Mouse (Mus musculus): ENCODE results near the gene Jph3. TPM values are rescaled to one million over a fixed set of nuclear protein-coding genes. Genes with fewer than 3 reads are reported as not detected.

The Jph3 gene
- polyA plus RNA-seq, 1 experiment from 2014 or later = 1.3 TPM

DNA sequence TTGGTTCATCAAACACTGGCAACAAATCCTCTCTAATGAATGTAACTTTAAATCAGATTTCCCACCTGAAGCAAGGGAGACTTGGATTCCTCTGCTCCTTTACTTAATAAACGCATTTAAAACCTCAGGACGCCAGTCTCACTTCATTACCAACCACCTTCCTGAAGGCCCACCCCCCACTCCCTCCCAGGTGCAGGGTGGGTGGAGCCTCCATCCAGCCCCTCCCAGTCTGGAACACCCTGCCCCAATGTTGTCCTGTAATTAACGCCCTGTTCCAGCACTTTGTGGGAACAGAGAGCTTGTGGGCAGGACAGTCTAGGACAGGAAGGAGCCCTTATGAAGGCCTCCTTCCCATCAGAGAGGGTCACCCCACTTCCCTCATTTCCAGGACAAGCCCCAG lies 64.7 kb downstream of the Jph3 start:
- Histone ChIP-seq H3K4me1 (no peaks in the 10 kb centered on the region), H3K9me3 (replicated peaks) (no peaks in the 10 kb centered on the region), H3K4me3 (replicated peaks) (no peak overlapping the region), H3K27ac (no peak overlapping the region), H3K36me3 (peaks cover 48% of the 10 kb centered on the region), H3K9ac (no peak overlapping the region), H3K4me2 (no peak overlapping the region), H3K27me3 (no peaks in the 10 kb centered on the region)
- 49% methylated on average over 3 of the region's 3 CpGs for WGBS
- no peak for ATAC-seq (replicated peaks; ENCODE audit: low FRiP score)

DNA sequence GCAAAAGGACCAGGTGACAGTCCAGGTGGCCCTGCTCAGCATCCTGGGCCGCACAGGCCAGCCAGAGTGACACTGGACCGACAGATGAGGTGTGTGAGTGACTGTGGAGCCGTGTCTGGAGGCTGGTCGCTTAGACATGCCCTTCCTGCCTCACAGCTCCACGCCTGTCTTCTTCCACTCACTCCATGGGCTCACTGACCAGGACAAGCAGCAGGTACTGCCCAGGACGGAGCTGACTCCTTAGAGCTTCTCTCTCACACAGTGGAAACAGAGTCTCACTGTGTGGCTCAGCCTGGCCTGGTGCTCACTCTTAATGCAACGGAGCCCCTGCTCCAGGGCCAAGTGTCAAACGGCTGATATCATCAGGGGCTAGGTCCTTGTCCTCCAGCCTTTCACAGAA lies 66.0 kb downstream of the Jph3 start:
- H3K9me3 ChIP-seq (replicated peaks) = no peaks in the 10 kb centered on the region
- ATAC-seq (replicated peaks; ENCODE audit: low FRiP score) = no peak
- no peaks in the 10 kb centered on the region for H3K4me1 ChIP-seq
- H3K27ac ChIP-seq = no peak overlapping the region
- WGBS = 92% methylated on average over 8 of the region's 8 CpGs
- no peak overlapping the region for H3K4me3 ChIP-seq (replicated peaks)
- H3K27me3 ChIP-seq = no peaks in the 10 kb centered on the region
- H3K36me3 ChIP-seq = peaks cover 60% of the 10 kb centered on the region
- no peak overlapping the region for H3K4me2 ChIP-seq
- no peak overlapping the region for H3K9ac ChIP-seq

DNA sequence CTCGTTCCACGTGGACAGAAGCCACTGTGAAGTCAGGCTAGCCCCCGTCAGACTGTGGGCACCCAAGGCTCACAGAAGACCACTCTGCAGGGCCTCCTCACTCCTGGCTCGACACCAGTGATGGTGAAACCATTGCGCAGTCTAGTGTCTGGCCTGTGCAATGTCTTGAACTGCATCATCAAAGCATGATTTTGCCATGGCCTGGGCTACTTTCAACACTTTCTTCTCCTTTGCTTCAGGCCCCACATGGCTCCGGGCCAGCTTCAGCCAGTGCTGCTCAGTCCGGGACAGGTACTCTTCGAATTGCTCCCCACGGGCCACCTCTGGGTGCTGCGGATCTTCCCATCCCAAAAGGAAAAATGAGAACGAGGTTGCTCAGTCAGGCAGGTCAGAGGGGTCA lies 67.0 kb downstream of the Jph3 start:
- H3K27me3 ChIP-seq = no peaks in the 10 kb centered on the region
- H3K9me3 ChIP-seq (replicated peaks) = no peaks in the 10 kb centered on the region
- H3K36me3 ChIP-seq = peaks cover 70% of the 10 kb centered on the region
- 87% methylated on average over 11 of the region's 11 CpGs for WGBS
- no peaks in the 10 kb centered on the region for H3K4me1 ChIP-seq
- no peak overlapping the region for H3K4me2 ChIP-seq
- no peak overlapping the region for H3K9ac ChIP-seq
- no peak overlapping the region for H3K27ac ChIP-seq
- no peak for ATAC-seq (replicated peaks; ENCODE audit: low FRiP score)
- no peak overlapping the region for H3K4me3 ChIP-seq (replicated peaks)

DNA sequence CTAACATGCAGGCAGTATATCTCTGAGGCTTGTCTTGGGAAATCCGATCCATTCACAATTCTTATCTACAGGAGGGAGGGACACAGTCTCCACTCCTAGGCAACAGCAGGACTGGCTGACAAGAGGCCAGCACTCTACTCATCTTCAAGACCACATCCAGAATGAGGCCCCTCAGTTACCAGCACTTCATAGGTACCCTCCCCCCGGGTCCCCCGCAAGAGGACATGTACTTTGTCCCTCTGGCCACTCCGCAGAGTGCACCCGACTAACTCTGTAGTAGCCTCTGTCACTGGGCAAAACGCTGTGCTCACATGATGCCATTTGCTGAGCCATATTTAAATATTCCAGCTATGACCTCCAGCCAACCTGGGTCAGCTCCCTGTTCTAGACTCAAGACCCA lies 69.0 kb downstream of the Jph3 start:
- H3K4me2 ChIP-seq = no peak overlapping the region
- H3K4me3 ChIP-seq (replicated peaks) = no peak overlapping the region
- 86% methylated on average over 6 of the region's 6 CpGs for WGBS
- H3K9me3 ChIP-seq (replicated peaks) = no peaks in the 10 kb centered on the region
- H3K4me1 ChIP-seq = no peaks in the 10 kb centered on the region
- peaks cover 83% of the 10 kb centered on the region for H3K36me3 ChIP-seq
- H3K27ac ChIP-seq = no peak overlapping the region
- no peak for ATAC-seq (replicated peaks; ENCODE audit: low FRiP score)
- no peak overlapping the region for H3K9ac ChIP-seq
- H3K27me3 ChIP-seq = no peaks in the 10 kb centered on the region

- Histone ChIP-seq H3K9ac (no peak overlapping the region), H3K36me3 (peaks cover 76% of the 10 kb centered on the region), H3K4me2 (no peak overlapping the region), H3K9me3 (replicated peaks) (no peaks in the 10 kb centered on the region), H3K27ac (no peak overlapping the region), H3K27me3 (no peaks in the 10 kb centered on the region), H3K4me3 (replicated peaks) (no peak overlapping the region), H3K4me1 (no peaks in the 10 kb centered on the region)
- ATAC-seq (replicated peaks; ENCODE audit: low FRiP score) = no peak
- 96% methylated on average over 5 of the region's 5 CpGs for WGBS
Observed at GRCm38 (mm10) chr8:121804829-121805228, 75.4 kb downstream of the Jph3 start.

GRCm38 (mm10) chr8:121806126-121806525 lies 76.7 kb downstream of the Jph3 start:
- Histone ChIP-seq H3K4me3 (replicated peaks) (no peak overlapping the region), H3K4me1 (no peaks in the 10 kb centered on the region), H3K9ac (no peak overlapping the region), H3K27ac (no peak overlapping the region), H3K36me3 (peaks cover 76% of the 10 kb centered on the region), H3K9me3 (replicated peaks) (no peaks in the 10 kb centered on the region), H3K4me2 (no peak overlapping the region), H3K27me3 (no peaks in the 10 kb centered on the region)
- WGBS = 91% methylated on average over 13 of the region's 13 CpGs
- ATAC-seq (replicated peaks; ENCODE audit: low FRiP score) = no peak

- peaks cover 83% of the 10 kb centered on the region for H3K36me3 ChIP-seq
- no peaks in the 10 kb centered on the region for H3K27me3 ChIP-seq
- H3K9ac ChIP-seq = no peak overlapping the region
- no peaks in the 10 kb centered on the region for H3K9me3 ChIP-seq (replicated peaks)
- ATAC-seq (replicated peaks; ENCODE audit: low FRiP score) = no peak
- H3K4me3 ChIP-seq (replicated peaks) = no peak overlapping the region
- H3K27ac ChIP-seq = no peak overlapping the region
- no peaks in the 10 kb centered on the region for H3K4me1 ChIP-seq
- 82% methylated on average over 11 of the region's 11 CpGs for WGBS
- no peak overlapping the region for H3K4me2 ChIP-seq
Observed at GRCm38 (mm10) chr8:121808032-121808431, 78.6 kb downstream of the Jph3 start.

DNA sequence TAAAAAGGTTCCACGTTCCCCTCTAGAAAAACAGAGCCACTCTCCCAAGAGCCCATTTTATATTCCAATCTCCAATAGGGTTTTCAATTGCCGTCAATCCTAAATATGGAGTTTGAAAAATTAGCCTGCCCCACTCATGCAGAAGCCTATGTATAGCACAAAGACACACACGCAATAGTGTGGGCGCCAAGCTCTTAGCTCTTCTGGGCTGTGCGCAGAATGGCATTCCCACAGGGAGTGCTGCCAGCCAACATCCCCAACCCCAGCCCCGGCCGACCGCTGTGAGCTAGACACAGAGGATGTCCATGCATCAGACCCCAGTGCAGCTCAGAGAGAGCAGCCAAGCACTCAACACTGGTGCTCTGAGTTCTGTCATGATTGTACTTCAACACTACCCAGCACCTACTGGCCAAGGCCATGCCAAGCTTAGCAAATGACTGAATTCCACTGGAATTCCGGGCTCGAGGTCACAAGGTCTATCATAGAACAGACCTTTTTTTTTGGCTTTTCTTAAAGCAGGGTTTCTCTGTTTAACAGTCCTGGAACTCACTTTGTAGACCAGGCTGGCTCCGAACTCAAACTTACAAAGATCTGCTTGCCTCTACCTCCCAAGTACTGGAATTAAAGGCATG lies 80.2 kb downstream of the Jph3 start:
- H3K4me1 ChIP-seq = no peaks in the 10 kb centered on the region
- H3K9ac ChIP-seq = no peak overlapping the region
- H3K4me2 ChIP-seq = no peak overlapping the region
- H3K27ac ChIP-seq = no peak overlapping the region
- no peaks in the 10 kb centered on the region for H3K9me3 ChIP-seq (replicated peaks)
- H3K4me3 ChIP-seq (replicated peaks) = no peak overlapping the region
- peaks cover 83% of the 10 kb centered on the region for H3K36me3 ChIP-seq
- 91% methylated on average over 11 of the region's 11 CpGs for WGBS
- H3K27me3 ChIP-seq = no peaks in the 10 kb centered on the region
- no peak for ATAC-seq (replicated peaks; ENCODE audit: low FRiP score)

DNA sequence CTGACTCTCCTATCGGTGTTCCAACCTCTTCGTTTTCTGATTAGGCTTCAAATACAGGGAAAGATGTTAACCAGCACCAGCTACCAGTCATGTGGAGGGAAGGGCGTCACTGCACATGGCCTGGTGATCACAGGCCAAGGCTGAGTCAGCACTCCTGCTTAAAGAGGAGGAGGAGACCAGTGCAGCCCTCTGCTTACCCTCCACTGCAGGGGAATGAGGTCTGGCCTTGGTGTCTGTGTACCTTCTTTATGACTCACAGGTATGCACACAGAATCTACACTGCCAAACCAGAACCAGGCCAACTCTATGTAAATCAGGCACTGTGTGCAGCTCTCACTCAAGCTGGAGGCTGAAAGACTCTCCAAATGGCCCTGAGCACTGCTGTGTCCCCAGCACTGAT lies 82.1 kb downstream of the Jph3 start:
- no peak overlapping the region for H3K9ac ChIP-seq
- H3K4me2 ChIP-seq = no peak overlapping the region
- peaks cover 77% of the 10 kb centered on the region for H3K36me3 ChIP-seq
- ATAC-seq (replicated peaks; ENCODE audit: low FRiP score) = no peak
- no peaks in the 10 kb centered on the region for H3K4me1 ChIP-seq
- no peaks in the 10 kb centered on the region for H3K27me3 ChIP-seq
- H3K4me3 ChIP-seq (replicated peaks) = no peak overlapping the region
- H3K27ac ChIP-seq = no peak overlapping the region
- 91% methylated on average over 3 of the region's 3 CpGs for WGBS
- H3K9me3 ChIP-seq (replicated peaks) = no peaks in the 10 kb centered on the region

DNA sequence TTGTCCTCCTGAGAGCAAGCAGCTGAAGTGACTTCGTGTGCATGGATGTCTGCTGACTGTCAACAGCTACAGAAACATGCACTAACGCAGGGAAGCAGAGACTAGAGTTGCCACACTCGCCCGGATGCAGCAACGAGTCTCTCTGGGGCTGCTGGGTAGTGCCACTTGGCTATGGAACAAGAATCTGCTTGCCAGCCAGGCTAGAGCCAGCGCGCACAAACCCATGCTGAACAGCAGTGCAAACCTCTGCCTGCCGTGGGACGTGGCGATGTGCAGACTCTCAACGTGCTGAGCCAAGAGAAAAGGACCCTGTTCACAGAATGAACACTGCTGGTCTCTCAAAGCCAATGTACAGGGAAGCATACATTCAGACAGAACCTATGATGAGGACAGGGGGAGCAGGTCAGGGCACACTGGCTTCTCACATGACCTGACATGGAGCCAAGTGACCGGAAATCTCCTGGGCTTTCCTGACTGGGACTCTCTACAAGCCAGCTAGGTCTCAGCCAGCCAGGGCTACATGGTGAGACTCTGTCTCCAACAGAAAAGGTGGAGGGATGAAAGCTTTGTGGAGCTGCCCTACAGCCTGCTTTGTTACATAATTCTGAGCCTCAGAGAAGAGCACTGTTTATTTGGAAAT lies 82.6 kb downstream of the Jph3 start:
- WGBS = 95% methylated on average over 12 of the region's 12 CpGs
- no peak overlapping the region for H3K4me3 ChIP-seq (replicated peaks)
- no peaks in the 10 kb centered on the region for H3K9me3 ChIP-seq (replicated peaks)
- no peak overlapping the region for H3K4me2 ChIP-seq
- no peaks in the 10 kb centered on the region for H3K4me1 ChIP-seq
- H3K36me3 ChIP-seq = peaks cover 77% of the 10 kb centered on the region
- no peak overlapping the region for H3K27ac ChIP-seq
- no peaks in the 10 kb centered on the region for H3K27me3 ChIP-seq
- ATAC-seq (replicated peaks; ENCODE audit: low FRiP score) = no peak
- H3K9ac ChIP-seq = no peak overlapping the region

DNA sequence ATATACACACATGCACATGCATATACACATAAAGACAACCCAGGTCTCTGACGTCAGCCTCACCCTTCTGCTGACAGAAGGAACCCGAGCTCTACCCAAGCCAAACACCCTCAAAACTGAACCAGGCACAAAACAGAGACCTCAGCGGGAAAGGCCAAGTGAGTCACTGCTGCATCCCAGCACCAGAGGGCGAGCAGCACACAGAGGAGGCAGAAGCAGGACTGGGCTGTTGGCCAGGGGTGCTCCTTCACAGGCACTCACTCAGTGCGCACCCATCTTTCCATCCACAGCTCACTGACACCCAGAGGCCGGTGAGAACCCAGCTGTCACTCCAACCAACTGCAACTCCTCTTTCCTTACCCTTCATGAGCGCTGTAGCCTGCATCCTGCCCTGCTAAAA lies 88.8 kb downstream of the Jph3 start:
- 86% methylated on average over 7 of the region's 7 CpGs for WGBS
- ATAC-seq (replicated peaks; ENCODE audit: low FRiP score) = no peak
- Histone ChIP-seq H3K4me1 (no peaks in the 10 kb centered on the region), H3K36me3 (peaks cover 60% of the 10 kb centered on the region), H3K9ac (no peak overlapping the region), H3K9me3 (replicated peaks) (no peaks in the 10 kb centered on the region), H3K27ac (no peak overlapping the region), H3K4me3 (replicated peaks) (no peak overlapping the region), H3K27me3 (no peaks in the 10 kb centered on the region), H3K4me2 (no peak overlapping the region)

DNA sequence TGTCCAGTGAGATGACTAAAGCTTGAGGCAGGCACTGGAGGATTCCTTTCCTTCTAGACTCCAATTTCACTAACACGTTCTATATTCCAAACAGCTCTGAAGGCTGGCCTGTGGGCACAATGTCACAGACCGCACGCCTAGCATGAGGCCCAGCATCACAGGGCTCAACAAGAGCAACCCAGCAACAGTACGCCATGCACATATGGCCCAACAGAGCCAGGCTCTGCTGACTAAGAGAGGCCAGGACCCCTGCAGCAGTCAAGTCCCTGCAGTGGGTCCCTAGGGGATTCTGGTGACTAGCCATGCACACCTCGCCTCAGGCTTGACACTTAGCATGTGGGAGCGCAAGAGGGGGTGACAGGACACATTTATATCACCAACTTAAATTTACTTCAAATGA lies 91.4 kb downstream of the Jph3 start:
- no peak overlapping the region for H3K4me2 ChIP-seq
- no peak for ATAC-seq (replicated peaks; ENCODE audit: low FRiP score)
- 79% methylated on average over 6 of the region's 6 CpGs for WGBS
- peaks cover 35% of the 10 kb centered on the region for H3K36me3 ChIP-seq
- H3K4me1 ChIP-seq = no peaks in the 10 kb centered on the region
- H3K9me3 ChIP-seq (replicated peaks) = no peaks in the 10 kb centered on the region
- no peak overlapping the region for H3K27ac ChIP-seq
- no peak overlapping the region for H3K9ac ChIP-seq
- no peak overlapping the region for H3K4me3 ChIP-seq (replicated peaks)
- H3K27me3 ChIP-seq = no peaks in the 10 kb centered on the region

GRCm38 (mm10) chr8:121821320-121821719 lies 91.9 kb downstream of the Jph3 start:
- 84% methylated on average over 11 of the region's 11 CpGs for WGBS
- Histone ChIP-seq H3K27me3 (no peaks in the 10 kb centered on the region), H3K9ac (no peak overlapping the region), H3K36me3 (peaks cover 33% of the 10 kb centered on the region), H3K27ac (no peak overlapping the region), H3K4me3 (replicated peaks) (no peak overlapping the region), H3K4me2 (no peak overlapping the region), H3K4me1 (no peaks in the 10 kb centered on the region), H3K9me3 (replicated peaks) (no peaks in the 10 kb centered on the region)
- no peak for ATAC-seq (replicated peaks; ENCODE audit: low FRiP score)
